Comparison of ENCODE assay signal across 9 mouse cellular contexts in the genomic region with DNA sequence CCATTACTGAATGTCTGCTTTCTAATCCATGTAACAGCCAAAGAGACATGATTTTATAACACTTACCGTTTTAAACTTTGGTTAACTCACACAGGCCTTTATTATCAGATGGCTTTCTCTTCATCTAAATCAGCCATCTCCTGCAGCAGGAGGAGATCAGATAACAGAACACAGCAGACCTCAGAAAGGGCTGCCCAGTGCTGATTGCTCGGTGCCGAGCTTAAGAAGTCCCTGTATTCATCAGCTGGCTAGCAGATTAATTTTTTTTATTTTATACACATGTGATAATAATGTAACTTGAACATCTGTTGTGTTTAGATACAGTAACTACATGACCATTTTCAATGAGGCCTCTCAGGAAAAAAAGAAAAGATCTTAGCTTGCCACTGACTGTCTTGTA.
"Had no signal": no experiment of that assay in that cellular context is flagged by ENCODE, and none has a peak within 500 bp of the region (broad histone marks: within the 10 kb centered on the region; RNA-seq: fewer than 3 reads in every experiment).

No protein-coding gene starts in this region.

- H3K27ac ChIP-seq: kidney, embryonic 15.5 days; lung, embryonic 15.5 days; macrophage; midbrain, embryonic 13.5 days; neural tube, embryonic 15.5 days had no signal

- H3K36me3 ChIP-seq: kidney, embryonic 15.5 days; limb, embryonic 10.5 days; liver, embryonic 12.5 days; lung, embryonic 15.5 days; midbrain, embryonic 13.5 days; neural tube, embryonic 15.5 days had no signal

- H3K4me3 ChIP-seq: kidney, embryonic 15.5 days; limb, embryonic 10.5 days; liver, embryonic 12.5 days; lung, embryonic 15.5 days; midbrain, embryonic 13.5 days; neural tube, embryonic 15.5 days had no signal

- ATAC-seq: liver, embryonic 12.5 days; midbrain, embryonic 13.5 days had no signal

- DNase-seq: right cerebral cortex, adult 18-20 months; right cerebral cortex, postnatal 25 days had no signal

- H3K27me3 ChIP-seq: kidney, embryonic 15.5 days; liver, embryonic 12.5 days; lung, embryonic 15.5 days; midbrain, embryonic 13.5 days; neural tube, embryonic 15.5 days had no signal

- H3K9ac ChIP-seq: kidney, embryonic 15.5 days; liver, embryonic 12.5 days; lung, embryonic 15.5 days; midbrain, embryonic 13.5 days; neural tube, embryonic 15.5 days had no signal

- H3K9me3 ChIP-seq: kidney, embryonic 15.5 days; limb, embryonic 10.5 days; liver, embryonic 12.5 days; lung, embryonic 15.5 days; midbrain, embryonic 13.5 days; neural tube, embryonic 15.5 days had no signal

- H3K4me1 ChIP-seq: lung, embryonic 15.5 days; midbrain, embryonic 13.5 days; neural tube, embryonic 15.5 days had no signal

- H3K4me2 ChIP-seq: kidney, embryonic 15.5 days; liver, embryonic 12.5 days; lung, embryonic 15.5 days; midbrain, embryonic 13.5 days; neural tube, embryonic 15.5 days had no signal
